Mouse (Mus musculus) retina, embryonic 14.5 days (tissue): Measurements from ENCODE around the gene Zfp961.
"Not testable (repeated sequence)": the region's sequence is repeated elsewhere in the genome, so short reads cannot be mapped to it uniquely, and the experiment has no call there.

ENCODE experiments used
- DNase-seq: peaks from one replicate; pipeline ENCODE4 v3.0.0-alpha.2; 2015; ENCODE audit warnings: low spot score

Gene Zfp961

DNA sequence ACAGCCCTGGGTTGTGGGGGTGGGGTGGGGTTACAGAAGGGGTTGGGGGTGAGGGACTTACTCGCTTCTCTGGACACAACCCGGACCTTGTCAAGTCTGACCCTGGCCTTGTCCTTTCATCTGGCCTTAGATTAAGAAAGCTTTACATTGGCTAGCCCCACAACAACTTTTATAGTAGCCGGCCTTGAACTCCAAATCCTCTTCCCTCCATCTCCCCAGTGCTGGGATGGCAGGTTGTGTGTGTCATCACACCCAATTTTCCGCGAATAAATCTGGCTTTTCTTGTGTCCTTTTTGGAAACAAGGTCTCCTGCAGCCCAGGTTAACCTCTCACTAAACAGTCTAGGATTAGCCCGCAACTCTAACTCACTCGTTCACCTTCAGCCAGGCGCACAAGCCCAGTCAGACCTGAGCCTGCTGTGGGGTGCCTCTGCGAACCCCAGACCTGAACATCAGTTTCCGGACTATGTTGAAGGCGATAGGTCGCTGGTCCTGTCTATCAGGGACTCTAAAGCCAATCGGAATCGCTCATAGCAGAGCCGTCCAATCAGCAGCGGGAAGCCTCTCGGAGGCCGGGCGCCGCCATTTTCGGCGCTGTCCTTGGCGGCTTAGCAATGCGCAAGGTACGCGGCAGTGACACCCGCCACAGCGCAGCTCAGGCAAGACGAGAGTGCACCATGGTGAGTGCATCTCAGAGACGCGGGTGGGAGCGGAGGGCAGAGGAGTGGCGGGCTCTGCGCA, at the start of gene Zfp961:
Gene Zfp961 (plus strand): TSS at position 557 of the 740 bp plus-strand sequence.
- peak; percentile 100 for DNase-seq

DNA sequence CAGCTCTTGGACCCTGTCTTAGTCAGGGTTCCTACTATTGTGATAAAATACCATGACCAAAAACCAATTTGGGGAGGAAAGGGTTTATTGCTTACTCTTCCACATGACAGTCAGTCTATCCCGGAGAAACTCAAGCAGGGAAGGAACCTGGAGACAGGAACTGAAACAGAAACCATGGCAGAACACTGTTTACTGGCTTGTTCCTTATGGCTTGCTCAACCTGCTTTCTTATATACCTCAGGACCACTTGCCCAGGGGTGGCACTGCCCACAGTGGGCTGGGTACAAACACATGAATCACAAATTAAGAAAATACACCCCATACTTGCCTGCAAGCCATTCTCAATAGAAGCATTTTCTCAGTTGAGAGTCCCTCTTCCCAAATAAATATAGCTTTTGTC, 47.8 kb upstream of the Zfp961 start:
- not testable (repeated sequence) for DNase-seq

DNA sequence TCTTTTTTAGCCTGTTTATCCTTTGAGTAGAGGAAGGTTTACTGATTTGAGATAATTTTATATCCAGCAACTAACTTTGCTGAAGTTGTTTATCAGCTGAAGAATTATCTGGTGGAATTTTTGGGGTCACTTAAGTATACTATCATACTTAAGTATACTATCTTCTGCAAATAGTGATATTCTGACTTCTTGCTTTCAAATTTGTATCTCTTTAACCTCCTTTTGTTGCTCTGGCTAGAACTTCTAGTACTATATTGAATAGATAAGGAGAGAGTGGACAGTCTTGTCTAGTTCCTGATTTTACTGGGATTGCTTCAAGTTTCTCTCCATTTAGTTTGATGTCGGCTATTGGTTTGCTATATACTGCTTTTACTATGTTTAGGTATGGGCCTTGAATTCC, 44.0 kb upstream of the Zfp961 start:
- DNase-seq: no peak

DNA sequence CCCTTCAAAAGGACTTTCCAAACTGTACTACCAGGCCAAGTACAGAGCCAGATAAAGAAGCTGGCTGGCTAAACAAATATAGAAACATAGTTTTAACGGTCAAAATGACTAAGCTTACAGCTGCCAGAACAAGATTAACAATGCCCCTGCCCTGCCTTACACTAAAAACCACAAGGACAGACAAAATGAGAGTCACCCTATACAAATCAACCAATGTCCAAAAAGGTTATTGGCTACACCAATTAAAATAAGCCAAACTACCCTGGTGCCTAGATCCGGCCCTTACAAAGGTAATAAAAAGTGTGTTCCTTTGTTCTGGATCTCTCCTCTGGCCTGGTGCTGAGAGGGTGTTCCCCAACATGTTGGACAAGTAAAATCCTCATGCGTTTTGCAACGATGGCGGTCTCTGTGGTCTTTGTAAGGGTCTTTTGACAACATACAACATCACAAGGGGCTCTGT, 43.0 kb upstream of the Zfp961 start:
- no peak for DNase-seq

DNA sequence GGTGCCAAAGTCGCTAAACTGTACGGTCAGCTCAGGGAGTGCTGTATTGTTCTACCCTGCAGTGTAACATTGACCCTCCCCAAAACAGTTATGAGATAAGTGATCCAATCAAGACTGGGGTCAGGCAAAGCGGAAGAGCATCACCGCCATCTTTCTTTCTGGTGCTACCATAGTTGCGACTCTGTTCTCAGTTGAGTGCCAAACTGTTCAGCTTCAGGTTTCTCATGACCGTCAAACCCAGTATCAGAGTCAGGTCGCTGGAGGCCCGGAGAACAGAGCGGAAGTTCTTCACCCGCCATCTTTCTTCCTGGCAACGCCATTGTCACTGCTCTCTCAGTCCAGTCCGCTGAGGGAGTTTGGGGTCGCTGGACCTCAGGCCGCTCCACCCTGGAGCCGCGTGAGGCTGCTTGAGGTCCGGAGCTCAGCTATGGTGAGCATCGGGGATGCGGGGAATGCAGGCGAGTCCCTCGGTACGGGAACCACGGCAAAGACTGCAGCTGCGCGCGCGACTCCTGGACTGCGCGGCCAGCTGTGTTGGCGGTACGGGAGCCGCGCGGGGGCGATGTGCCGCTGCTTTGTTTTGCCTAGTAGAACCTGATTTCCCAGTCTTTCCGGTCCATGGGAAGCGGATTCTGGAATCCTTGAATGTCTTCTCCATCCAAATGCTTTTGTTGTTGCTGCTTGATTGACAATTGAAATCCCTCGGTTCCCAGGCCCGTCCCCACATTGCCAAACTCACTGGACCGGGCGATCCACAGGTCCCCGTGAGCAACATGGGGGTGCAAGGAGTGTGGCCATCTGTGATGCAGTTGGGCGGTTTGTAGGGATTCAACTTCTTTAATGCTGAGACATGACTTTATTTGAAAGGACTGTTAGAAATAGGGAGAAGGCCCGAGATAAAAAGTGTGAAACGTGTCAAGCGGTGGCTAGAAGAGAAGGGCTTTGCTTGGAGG, 42.3 kb upstream of the Zfp961 start, which contains the start of the genes Zfp882 and Zfp617:
Gene Zfp882 (plus strand): TSS at position 300 of the 953 bp plus-strand sequence.
Gene Zfp617 (plus strand): TSS at position 327 of the 953 bp plus-strand sequence.
- peak; percentile 92 for DNase-seq

DNA sequence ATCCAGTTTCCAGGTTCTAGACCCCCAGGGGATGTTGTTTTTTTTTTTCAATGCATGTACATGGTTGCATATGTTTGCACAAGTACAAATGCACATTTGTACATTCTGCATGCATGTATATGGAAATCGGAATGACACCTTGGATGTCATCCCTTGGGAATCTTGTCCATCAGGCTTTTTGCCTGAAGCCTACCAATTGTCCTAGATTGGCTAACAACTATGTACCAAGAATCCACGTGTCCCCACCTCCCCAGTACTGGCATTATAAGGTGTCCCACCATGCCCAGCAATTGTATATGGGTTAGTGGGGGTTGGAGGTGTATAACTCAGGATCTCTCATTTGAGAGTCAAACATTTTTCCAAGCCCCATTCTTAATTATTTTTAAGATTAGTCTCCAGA, 38.6 kb upstream of the Zfp961 start:
- DNase-seq: no peak

DNA sequence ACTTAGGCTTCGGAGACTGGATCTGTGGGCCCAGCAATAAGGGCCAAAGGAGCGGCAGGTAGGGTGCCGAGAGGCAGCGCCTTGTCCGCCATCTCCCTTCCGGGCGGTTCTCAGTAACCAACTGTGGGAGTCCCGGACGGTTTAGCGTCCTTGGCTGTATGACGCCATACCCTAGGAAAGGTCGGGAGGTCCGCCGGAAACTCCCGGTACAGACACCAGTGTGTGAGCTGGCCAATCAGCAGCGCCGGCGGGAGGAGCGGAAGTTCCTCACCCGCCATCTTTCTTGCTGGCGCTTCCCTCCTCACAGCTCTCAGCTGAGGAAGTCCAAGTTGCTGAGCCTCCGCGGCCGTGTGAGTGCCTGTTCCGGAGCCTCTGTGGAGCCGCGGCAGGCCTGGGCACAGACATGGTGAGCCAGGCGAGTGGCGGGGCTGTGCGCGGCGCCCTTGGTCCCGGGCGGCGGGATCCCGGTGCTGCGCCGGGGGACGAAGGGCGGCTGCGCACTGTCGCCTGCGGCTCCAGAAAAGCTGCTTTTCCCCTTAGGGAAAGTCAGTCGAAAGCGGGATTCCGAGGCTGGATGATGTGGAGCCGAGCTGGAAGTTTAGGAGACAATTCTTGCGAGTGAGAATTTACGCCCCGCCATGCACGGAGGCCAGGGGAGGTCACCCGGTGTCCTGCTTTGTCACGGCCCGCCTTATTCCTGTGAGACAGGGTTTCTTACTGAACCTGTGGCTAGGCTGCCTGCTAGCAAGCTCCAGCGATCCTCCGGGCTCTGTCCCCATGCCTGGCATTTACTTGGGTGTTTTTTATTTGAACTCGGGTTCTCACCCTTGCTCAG, 28.1 kb upstream of the Zfp961 start:
- DNase-seq: peak; percentile 96

DNA sequence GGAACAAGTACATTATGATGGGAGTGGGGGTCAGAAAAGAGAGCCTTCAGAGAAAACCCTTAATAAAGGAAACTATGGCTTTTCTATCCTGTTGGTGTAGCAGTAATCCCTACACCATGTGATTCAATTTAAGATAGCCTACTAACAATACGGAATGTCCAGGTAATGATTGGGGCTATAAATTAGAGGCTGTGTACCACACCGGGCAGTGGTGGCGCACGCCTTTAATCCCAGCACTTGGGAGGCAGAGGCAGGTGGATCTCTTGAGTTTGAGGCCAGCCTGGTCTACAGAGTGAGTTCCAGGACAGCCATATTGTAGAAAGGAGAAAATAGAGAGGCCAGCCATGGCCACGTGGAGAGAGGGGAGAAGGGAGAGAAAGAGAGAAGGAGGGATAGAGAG, 25.0 kb upstream of the Zfp961 start:
- no peak for DNase-seq

DNA sequence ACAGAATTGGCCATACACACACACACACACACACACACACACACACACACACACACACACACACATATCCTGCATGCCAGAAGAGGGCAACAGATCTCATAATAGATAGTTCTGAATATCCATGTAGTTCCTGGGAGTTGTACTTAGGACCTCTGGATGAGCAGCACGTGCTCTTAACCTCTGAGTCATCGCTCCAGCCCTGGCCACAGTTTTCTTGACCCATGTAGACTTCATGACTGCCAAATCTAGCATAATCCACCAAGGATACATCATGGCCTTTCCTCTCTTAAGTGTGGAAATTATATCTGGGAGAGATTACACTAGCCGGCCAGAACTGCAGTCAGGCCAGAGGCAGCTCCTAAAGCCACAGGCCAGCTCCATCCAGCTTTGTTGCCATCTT, 24.3 kb upstream of the Zfp961 start:
- no peak for DNase-seq

DNA sequence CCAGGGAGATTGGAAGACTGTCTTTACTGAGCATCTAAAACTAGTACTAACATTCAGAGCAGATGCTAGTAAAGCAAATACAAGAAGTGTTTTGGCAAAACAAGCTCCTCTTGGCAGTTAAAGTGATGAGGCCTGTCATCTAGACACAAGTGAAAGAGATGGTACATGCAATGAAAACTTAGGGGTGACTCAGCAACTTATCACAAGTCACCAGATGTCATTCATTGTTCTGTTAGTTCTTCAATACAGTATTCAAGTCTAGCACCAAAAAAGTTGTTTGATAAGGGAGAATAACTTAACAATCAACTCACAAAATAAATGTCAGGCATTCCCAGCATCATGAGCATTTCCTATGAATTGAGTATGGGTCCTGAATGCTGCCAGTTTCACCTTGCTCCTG, 23.1 kb upstream of the Zfp961 start:
- no peak for DNase-seq

DNA sequence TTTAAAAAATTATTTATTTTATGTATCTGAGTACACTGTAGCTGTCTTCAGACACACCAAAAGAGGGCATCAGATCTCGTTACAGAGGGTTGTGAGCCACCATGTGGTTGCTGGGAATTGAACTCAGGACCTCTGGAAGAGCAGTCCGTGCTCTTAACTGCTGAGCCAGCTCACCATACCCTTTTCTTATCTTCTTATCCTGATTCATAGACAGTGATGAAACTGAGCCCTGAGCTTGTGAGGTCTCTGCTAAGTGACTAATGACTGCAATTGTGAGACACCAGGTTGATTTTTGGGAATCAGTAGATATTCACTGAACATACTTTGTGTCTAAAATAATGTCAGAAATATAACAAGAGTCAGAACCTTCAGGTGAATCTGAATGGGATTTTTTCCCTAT, 12.8 kb upstream of the Zfp961 start:
- DNase-seq: not testable (repeated sequence)

DNA sequence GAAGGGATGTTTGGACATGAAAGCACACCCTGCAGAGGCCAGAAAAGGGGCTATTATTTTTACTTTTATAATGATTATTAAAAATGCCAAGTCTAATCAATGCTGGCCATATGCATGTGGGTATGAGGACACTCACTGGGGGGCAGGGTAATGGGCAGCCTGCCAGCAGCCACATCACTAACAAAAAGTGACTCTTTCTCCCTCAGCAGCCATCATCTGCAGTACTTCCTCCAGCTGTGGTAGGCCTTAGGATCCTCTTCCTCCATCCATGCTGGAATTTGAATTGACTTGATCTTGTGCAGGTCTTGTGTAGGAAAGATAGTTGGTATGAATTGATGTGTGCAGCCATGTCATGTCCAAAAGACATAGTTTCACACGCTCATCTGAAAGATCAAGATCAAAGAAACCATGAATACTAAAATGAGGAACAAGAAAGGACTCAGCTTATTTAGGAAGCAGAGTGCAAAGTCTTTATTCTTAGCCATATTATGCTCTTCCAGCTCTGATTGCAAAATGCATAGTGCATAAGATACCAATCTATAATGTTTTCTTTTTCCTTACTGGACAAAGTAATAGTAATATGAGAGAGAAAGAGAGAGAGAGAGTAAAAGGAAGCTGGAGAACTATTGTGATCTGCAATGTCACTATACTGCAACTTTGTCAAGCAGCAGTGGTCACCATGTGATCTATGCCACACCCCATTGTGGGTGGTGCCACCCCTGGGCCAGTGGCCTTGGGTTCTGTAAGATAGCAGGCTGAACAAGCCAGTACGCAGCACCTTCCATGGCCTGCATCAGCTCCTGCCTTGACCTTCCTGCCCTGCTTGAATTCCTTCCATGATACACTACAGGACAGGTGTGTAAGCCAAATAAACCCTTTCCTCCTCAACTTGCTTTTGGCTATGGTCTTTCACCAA, 10.3 kb upstream of the Zfp961 start:
- no peak for DNase-seq

DNA sequence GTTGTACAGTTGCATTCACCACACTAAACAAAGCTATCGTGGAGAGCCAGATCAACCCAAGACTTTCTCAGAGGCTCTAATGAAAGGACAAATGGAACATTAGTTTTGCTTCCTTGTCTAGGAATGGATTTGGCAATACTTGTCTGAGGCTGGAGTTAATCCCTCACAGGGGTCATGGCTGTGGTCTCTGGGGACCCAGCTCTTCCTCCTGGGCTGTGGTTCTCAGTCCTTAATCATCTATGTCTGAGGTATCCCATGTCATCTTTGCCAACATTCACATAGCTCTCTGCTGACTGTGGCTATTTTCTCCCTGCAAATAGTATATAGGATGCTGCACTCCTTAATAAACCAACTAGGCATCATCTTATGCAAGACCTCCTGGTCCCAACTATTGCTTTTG, 9.1 kb upstream of the Zfp961 start:
- DNase-seq: no peak

DNA sequence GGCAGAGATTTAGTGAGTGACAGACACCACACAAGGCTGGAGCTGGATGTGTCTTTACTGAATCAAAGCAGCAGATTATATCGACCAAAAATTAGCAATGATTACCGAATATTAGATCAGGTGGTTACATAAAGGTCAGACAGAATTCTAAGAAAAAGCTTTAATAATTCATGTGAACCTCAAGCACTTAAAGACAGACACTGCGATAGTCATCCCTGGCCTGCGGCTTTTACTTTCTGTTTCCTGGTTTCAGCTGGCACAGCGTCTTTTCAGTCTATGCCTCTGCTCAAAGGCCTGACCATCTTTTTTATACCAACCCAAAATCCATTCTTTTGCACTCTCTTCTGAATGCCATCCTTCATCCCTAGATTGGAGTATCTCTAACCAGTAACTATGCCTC, 2.2 kb upstream of the Zfp961 start:
- no peak for DNase-seq

DNA sequence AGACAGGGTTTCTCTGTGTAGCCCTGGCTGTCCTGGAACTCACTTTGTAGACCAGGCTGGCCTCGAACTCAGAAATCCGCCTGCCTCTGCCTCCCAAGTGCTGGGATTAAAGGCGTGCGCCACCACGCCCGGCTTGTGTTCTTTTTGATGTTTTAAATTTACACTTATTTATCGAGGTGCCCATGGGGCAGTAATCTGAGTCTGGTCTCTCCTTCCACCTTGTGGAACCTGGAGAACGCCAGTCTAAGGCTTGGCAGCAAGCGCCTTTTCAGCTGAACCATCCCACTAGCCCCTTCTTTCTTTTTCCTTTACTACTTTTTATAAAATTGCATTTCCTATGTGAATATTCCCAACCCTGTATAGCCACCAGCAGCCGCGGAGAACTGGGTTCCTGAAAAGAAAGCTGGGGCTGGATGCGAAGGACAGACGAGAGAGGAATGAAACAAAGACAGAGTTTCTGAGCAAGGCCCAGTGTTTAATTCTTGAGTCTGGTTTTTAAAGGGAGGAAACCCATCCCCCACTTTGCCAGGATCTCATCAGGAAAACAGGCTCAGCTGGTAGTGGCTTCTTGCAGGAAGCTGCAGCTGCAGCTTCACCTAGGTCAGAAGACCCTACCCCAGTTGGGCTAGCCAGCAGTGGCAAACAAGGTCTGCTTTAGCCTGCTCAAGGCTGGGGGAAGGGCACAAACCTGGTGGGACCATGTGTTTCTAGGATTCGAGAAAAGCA, 761 bp downstream of the Zfp961 start:
- DNase-seq: peak; percentile 13

DNA sequence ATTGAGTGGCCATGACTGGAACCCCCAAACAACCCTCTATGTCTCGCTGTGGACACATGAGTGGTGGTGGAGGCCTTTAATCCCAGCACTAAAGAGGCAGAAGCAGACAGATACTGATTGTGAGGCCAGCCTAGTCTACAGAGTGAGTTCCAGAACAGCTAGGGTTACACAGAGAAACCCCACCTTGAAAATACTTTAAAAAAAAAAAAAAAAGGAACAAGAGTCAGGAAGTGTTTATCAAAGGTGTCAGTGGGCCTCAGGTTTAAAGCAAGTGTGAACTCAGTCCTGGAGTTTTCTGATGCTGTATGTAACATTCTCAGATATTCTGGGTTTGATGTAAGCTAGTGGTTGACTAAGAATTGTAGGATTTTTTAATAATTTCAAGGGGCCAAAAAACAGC, 1.7 kb downstream of the Zfp961 start:
- no peak for DNase-seq

DNA sequence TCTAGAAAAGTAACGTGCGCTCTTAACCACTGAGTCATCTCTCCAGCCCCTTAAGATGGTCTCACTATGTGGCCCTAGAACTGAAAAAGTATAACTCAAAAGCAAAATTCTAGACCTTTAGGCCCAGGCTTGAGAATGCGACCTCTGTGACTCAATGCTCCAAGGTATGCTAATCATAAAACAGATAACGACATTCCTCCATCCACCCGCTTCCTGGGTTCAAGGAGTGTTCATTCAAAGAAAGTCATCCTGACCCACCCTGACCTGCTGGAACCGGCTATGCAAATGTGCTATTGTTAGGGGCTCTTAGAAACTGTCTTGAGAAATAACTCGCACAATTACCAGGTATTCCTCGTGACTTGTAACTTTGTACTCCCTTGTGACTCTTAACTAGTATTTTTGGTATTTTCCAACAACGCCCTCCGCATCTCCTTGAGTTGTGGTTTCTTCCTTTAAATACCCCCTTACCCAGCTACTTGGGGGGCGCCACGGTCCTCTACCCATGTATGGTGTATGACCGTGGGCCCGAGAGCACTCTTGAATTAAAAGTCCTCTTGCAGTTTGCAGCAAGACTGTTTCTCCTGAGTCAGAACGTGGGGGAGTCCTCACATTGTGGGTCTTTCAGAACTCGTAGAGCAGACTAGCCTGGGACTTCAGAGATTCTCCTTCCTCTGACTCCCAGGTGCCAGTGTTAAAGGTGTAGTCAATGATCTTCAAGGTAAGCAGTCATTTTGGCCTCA, 2.3 kb downstream of the Zfp961 start:
- DNase-seq: not testable (repeated sequence)

DNA sequence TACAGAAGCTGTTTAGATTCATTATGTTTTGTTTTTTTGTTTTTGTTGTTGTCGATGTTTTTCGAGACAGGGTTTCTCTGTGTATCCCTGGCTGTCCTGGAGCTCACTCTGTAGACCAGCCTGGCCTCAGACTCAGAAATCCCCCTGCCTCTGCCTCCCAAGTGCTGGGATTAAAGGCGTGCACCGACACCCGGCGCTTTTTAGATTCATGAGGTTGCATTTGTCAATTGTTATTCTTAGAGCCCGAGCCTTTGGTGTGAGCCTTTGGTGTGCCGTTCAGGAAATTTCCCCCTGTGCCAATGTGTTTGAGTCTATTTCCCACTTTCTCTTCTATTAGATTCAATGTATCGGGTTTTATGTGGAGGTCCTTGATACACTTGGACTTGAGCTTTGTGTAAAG, 3.8 kb downstream of the Zfp961 start:
- no peak for DNase-seq

DNA sequence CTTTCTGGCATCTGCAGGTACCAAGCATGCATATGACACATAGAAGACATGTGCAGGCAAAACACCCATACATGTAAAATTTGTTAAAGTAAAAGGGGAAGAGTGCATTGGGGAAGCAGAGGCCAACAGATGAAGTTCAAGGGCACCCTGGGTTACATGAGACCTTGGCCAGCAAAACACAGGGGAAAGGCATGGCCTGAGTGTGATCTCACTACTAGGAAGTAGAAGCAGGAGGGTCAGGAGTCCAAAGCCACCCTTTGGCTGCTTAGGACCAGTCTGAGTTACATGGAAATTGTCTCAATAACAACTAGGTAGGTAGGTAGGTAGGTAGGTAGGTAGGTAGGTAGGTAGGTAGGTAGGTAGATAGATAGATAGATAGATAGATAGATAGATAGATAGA, 9.6 kb downstream of the Zfp961 start:
- DNase-seq: no peak

DNA sequence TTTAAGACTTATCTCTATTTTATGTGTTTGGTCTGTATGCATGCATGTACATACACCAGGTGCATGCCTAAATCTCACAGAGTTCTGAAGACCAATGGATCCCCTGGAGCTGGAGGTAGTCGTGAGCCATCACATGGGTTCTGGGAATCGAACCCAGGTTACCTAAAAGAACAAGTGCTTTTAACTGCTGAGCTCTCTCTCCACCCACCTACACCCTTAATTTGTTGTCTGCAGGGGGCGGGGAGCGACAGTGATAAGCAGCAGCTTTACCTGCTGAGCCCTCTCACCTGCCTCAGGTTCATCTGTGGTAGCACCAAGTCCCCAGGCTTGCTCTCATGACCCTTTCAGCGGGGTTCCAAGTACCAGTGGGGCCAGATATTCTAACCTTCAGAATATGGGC, 11.0 kb downstream of the Zfp961 start:
- no peak for DNase-seq
